Mouse (Mus musculus) thymus, adult 2 months (tissue): ENCODE results near the gene Cd163. TPM values are rescaled to one million over a fixed set of nuclear protein-coding genes. Genes with fewer than 3 reads are reported as not detected.
A peak's percentile ranks its signal among the peaks of the same experiment; 100 is the strongest.

Experiments
- DNase-seq: peaks from one replicate; pipeline ENCODE4 v3.0.0; 2021
- H3K27ac ChIP-seq: fragments of 200-500 bp; 2 replicates; pipeline ENCODE4 v1.5.1; 2012; ENCODE audit warnings: low read length, control low read depth; ENCODE audit not compliant: control insufficient read depth, insufficient read depth
- H3K27me3 ChIP-seq: fragments of 200-500 bp; 2 replicates; pipeline ENCODE4 v1.6.1; 2012; ENCODE audit warnings: mild to moderate bottlenecking, low read length, moderate library complexity, mixed read lengths; ENCODE audit not compliant: control insufficient read depth, insufficient read depth
- H3K36me3 ChIP-seq: fragments of 200-500 bp; 2 replicates; pipeline ENCODE4 v1.6.1; 2012; ENCODE audit warnings: mild to moderate bottlenecking, low read length, moderate library complexity; ENCODE audit not compliant: control insufficient read depth, insufficient read depth
- H3K4me1 ChIP-seq: fragments of 200-500 bp; replicated peaks from 2 replicates; pipeline ENCODE4 v1.6.1; 2012; ENCODE audit warnings: low read length; ENCODE audit not compliant: control insufficient read depth, insufficient read depth
- H3K4me3 ChIP-seq: fragments of 200-500 bp; 2 replicates; pipeline ENCODE4 v1.5.1; 2012; ENCODE audit warnings: mild to moderate bottlenecking, low read length, control low read depth, moderate library complexity; ENCODE audit not compliant: control insufficient read depth, insufficient read depth
- CTCF ChIP-seq: fragments of 200-500 bp; IDR thresholded peaks from 2 replicates; pipeline ENCODE4 v1.5.1; 2012; ENCODE audit warnings: mild to moderate bottlenecking, control low read depth, low read length, moderate library complexity, borderline replicate concordance; ENCODE audit not compliant: control insufficient read depth, poor library complexity, insufficient read depth; ENCODE audit errors: extremely low read depth
- POLR2A ChIP-seq: fragments of 200-500 bp; IDR thresholded peaks from 2 replicates; pipeline ENCODE4 v1.6.1; 2012; ENCODE audit warnings: mild to moderate bottlenecking, low read length, control low read depth, moderate library complexity; ENCODE audit not compliant: control insufficient read depth, poor library complexity, insufficient read depth; ENCODE audit errors: extremely low read depth
- WGBS: fragments of 180-500 bp; shearing (Covaris S2); methylation state at CpG from one replicate; pipeline ENCODE4 v1.1.7; 2018; 5-methylcytosine and 5-hydroxymethylcytosine counted together
- polyA plus RNA-seq: library from polyadenylated mRNA; depleted of rRNA; stranded (reverse); fragments of >200 nt; gene quantifications from 2 replicates; pipeline ENCODE4 v1.2.3, GENCODE M21; 2012; rRNA removed

Cd163 gene
- polyA plus RNA-seq = 0.94 and 1.4 TPM in 2 replicates

DNA sequence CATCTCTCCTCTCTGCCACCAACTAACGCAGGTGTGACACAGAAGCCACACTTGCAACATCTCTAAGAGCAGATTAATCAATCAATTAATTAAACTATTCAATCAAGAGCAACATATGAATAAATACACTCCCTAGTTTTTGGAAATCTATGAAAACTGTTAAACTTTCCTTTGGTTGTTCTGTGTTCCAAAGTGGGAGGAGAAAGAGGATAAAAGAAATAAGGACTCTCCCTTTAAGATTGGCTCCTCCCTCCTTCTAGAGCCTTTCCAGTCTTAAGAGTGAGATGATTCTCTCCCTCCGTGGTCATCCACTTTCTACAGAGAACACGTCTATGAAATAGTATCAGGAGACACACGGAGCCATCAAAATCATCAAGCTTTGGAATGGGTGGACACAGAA, at the start of gene Cd163:
Gene Cd163 (plus strand): TSS at position 301 of the 400 bp plus-strand sequence.
- Histone ChIP-seq H3K27ac (no peak within 1 kb of the TSS), H3K36me3 (no peaks in the 10 kb centered on the region), H3K27me3 (no peaks in the 10 kb centered on the region), H3K4me1 (no peaks in the 10 kb centered on the region), H3K4me3 (no peak within 1 kb of the TSS)
- no peak for DNase-seq
- WGBS = 92% methylated on average over 4 of the region's 4 CpGs
- TF ChIP-seq CTCF = no peak
- TF ChIP-seq POLR2A = no peak

DNA sequence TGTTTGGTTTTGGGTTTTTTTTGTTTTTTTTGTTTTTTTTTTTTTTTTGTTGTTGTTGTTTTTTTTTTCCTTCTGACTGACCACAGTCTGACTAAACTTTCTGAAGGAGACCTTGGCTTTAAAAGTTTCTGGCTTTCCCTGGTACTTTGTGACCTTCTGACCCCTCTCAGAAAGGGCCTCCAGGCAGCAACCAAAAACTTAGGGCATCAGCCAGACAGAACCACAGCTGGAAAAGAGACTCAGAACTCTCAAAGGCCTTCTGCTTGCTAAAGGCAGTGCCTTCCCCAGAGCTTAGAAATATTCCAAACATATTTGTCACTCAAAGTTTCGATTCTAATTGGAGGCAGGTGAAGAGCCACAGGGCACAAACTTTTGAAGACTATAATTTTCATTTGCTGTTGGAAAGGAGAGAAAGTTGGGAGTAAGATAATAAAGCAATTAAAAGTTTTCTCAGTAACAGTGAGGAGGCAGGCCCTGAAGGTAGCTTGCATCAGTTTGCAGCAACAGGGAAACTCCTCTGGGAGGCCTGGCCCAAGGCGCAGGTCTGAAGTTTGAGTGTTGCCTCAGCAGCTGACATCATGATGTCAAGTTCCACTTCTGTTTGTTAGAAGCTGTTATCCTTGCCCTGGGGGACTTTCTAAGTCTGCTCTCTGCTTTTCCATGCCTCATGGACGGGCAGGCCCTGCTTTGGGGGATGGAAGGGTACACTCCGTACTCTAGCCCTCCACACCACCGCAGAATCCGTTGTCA, 48.6 kb upstream of the Cd163 start:
- WGBS = 95% methylated on average over 6 of the region's 6 CpGs
- no peak overlapping the region for H3K4me3 ChIP-seq

DNA sequence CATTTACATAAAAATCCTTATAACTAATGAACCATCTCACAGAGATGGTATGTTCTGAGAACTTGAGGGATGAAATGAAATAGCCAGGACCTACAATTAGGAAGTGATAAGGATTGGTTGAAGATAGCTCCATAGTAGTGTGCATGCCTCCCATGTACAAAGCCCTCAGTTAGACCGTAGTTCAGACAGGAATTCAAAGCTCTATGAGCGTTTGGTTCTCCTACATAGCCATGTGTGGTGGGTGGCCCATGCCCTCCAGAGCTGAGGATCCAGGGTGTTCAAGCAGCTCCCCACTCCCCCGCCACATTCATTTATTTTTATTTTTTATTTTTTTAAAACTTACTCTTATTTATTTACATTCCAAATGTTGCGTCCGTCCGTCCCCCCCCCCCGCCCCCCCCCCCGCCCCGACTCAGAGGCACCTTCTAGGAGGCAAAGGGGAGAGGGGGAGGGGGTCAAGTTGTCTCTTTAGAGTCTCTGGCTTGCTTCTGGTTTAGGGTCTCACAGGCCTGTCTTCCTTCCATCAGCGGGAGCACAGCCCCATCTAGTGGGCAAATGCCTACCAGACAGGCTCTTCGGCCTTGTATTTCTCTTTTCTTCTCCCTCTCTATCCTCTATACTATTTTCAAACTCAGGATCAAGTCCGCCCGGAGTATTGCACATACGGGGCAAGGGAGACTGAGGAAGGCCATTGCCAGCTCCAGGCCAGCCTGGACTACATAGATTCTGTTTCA, 44.1 kb upstream of the Cd163 start:
- H3K27ac ChIP-seq = no peak overlapping the region
- no peaks in the 10 kb centered on the region for H3K27me3 ChIP-seq
- H3K4me3 ChIP-seq = no peak overlapping the region
- no peaks in the 10 kb centered on the region for H3K4me1 ChIP-seq
- DNase-seq = peak; percentile 74
- whole genome bisulfite sequencing = 27% methylated on average over 14 of the region's 14 CpGs
- TF ChIP-seq POLR2A (no peak), CTCF (no peak)
- no peaks in the 10 kb centered on the region for H3K36me3 ChIP-seq

More for the DNA sequence above, 48.6 kb upstream of the Cd163 start:
- no peaks in the 10 kb centered on the region for H3K4me1 ChIP-seq
- H3K27ac ChIP-seq = no peak overlapping the region
- no peak for TF ChIP-seq CTCF
- TF ChIP-seq POLR2A = no peak
- no peaks in the 10 kb centered on the region for H3K27me3 ChIP-seq
- DNase-seq = no peak
- H3K36me3 ChIP-seq = no peaks in the 10 kb centered on the region

DNA sequence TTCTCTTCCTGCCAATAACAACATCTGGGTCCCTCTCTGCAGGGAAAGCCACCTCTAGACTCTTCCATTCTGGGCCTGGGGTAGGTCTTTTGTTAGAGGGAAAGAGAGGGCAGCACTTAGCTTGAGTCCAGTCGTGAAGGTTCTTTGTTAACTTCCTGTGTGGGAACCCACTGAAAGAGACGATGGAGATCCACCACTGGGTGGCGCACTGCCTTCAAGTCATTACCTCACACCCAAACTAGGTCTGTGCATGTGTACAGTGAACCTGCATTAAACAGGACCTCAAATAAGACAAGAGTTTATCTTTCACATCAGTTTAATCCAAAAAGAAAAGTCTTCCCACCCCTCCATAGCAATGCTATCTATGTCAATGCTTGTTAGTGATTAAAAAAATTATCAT, 41.8 kb upstream of the Cd163 start:
- TF ChIP-seq POLR2A (no peak), CTCF (no peak)
- Histone ChIP-seq H3K27ac (no peak overlapping the region), H3K27me3 (no peaks in the 10 kb centered on the region), H3K4me3 (no peak overlapping the region), H3K36me3 (no peaks in the 10 kb centered on the region), H3K4me1 (no peaks in the 10 kb centered on the region)
- WGBS = 2% methylated on average over 3 of the region's 3 CpGs
- DNase-seq = peak; percentile 79

DNA sequence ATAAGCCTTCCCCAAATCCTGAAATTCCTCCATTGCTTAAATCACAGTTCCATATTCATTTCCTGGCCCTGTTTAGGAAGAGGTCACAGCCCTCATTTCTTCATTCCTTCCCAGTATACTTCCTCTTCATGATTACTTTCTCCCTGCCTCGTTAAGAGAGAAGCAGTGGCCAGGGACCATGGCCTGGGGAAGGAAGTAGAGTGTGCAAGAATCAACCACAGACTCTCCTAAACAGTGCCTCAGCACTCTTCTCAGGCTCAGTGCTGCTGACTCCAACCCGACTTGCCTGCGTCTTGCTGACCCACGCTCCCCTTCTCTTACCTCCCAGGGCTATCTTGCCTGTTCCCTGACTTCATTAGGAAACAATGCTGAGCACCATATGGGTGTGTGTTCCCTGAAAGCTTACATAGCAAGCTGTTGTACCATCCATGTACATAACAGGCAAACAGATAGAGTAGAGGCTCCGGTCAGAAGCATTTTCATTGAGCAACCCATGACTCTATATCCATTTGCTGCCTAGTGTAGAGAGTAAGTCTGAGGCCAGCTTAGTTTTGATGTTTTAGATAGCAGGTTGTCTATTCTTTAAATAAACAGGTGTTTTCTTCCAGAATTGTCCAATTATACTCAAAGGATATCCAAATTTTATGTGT, 31.1 kb upstream of the Cd163 start:
- H3K36me3 ChIP-seq = no peaks in the 10 kb centered on the region
- TF ChIP-seq CTCF (no peak), POLR2A (no peak)
- no peaks in the 10 kb centered on the region for H3K27me3 ChIP-seq
- H3K27ac ChIP-seq = no peak overlapping the region
- H3K4me1 ChIP-seq = no peaks in the 10 kb centered on the region
- no peak overlapping the region for H3K4me3 ChIP-seq
- 42% methylated on average over 5 of the region's 5 CpGs for WGBS
- no peak for DNase-seq

DNA sequence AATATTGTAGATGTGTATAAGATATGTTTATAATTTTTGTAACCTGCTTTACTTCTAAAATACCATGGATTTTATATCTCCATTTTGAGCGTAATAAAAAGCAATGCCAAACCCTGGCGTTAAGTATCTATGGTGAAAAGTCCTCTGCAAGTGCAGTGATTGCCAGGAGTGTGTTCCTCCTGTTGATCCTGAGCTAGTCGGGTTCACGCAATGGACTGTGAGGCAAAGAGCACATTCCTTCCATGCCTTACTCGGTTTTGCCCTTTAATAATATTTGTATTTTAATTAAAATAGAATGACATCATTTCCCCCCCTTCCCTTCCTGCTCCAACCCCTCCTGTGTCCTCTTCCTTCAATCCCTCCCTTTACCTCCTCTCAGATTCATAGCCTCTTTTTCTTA, 26.8 kb upstream of the Cd163 start:
- Histone ChIP-seq H3K27ac (no peak overlapping the region), H3K4me1 (no peaks in the 10 kb centered on the region), H3K27me3 (no peaks in the 10 kb centered on the region), H3K4me3 (no peak overlapping the region), H3K36me3 (no peaks in the 10 kb centered on the region)
- TF ChIP-seq POLR2A = no peak
- TF ChIP-seq CTCF = no peak
- 93% methylated on average over 5 of the region's 5 CpGs for WGBS
- DNase-seq = no peak
